Mouse (Mus musculus): Measurements from ENCODE around the gene Hoxd4. TPM values are rescaled to one million over a fixed set of nuclear protein-coding genes. Genes with fewer than 3 reads are reported as not detected.

The Hoxd4 gene
- polyA plus RNA-seq, 1 experiment = not detected

- Histone ChIP-seq H3ac (ENCODE audit: control insufficient read depth, insufficient read length) (no peak overlapping the region), H3K4me2 (ENCODE audit: low read depth) (no peak overlapping the region), H3K79me2 (ENCODE audit: control insufficient read depth, insufficient read depth) (no peaks in the 10 kb centered on the region), H3K4me3 (no peak overlapping the region), H3K36me3 (ENCODE audit: control insufficient read depth, insufficient read depth) (no peaks in the 10 kb centered on the region), H3K27me3 (ENCODE audit: control insufficient read depth, insufficient read depth, insufficient read length) (peaks cover 81% of the 10 kb centered on the region)
- TF ChIP-seq TCF12 (IDR thresholded peaks at IDR 0.05; ENCODE audit: insufficient read depth, poor library complexity, severe bottlenecking) (no peak), REST (IDR thresholded peaks at IDR 0.05; ENCODE audit: insufficient read depth, insufficient read length) (no peak), MAX (IDR thresholded peaks at IDR 0.05; ENCODE audit: low read depth) (no peak), POLR2AphosphoS2 (IDR thresholded peaks at IDR 0.05; ENCODE audit: insufficient read length, low read depth) (no peak), E2F4 (IDR thresholded peaks at IDR 0.05; ENCODE audit: insufficient read depth) (no peak), SRF (IDR thresholded peaks at IDR 0.05; ENCODE audit: control insufficient read depth, insufficient read length, low read depth) (no peak), MYOG (IDR thresholded peaks at IDR 0.05; ENCODE audit: control insufficient read depth in 1 of 3, insufficient read depth in 1 of 3, insufficient read length in 2 of 3, low read depth in 2 of 3) (no peak), CEBPB (IDR thresholded peaks at IDR 0.05; ENCODE audit: insufficient read depth, poor library complexity, severe bottlenecking) (no peak), POLR2A (IDR thresholded peaks at IDR 0.05; ENCODE audit: insufficient read length, low read depth) (no peak), USF1 (IDR thresholded peaks at IDR 0.05; ENCODE audit: low read depth) (no peak), TCF3 (IDR thresholded peaks at IDR 0.05; ENCODE audit: insufficient read length, low read depth) (no peak)
Observed at GRCm38 (mm10) chr2:74693432-74693827, 18.3 kb upstream of the Hoxd4 start.

- Histone ChIP-seq H3ac (ENCODE audit: control insufficient read depth, insufficient read length) (no peak overlapping the region), H3K4me2 (ENCODE audit: low read depth) (no peak overlapping the region), H3K4me3 (no peak overlapping the region), H3K36me3 (ENCODE audit: control insufficient read depth, insufficient read depth) (no peaks in the 10 kb centered on the region), H3K27me3 (ENCODE audit: control insufficient read depth, insufficient read depth, insufficient read length) (peaks cover 83% of the 10 kb centered on the region), H3K79me2 (ENCODE audit: control insufficient read depth, insufficient read depth) (no peaks in the 10 kb centered on the region)
- no peak for TF ChIP-seq MYOD1 (IDR thresholded peaks at IDR 0.05; ENCODE audit: control insufficient read depth in 1 of 3, insufficient read length in 2 of 3, low read depth in 2 of 3)
- no peak for TF ChIP-seq MAX (IDR thresholded peaks at IDR 0.05; ENCODE audit: low read depth)
- no peak for TF ChIP-seq TCF12 (IDR thresholded peaks at IDR 0.05; ENCODE audit: insufficient read depth, poor library complexity, severe bottlenecking)
- no peak for TF ChIP-seq MYOG (IDR thresholded peaks at IDR 0.05; ENCODE audit: control insufficient read depth in 1 of 3, insufficient read depth in 1 of 3, insufficient read length in 2 of 3, low read depth in 2 of 3)
- no peak for TF ChIP-seq TCF3 (IDR thresholded peaks at IDR 0.05; ENCODE audit: insufficient read length, low read depth)
- no peak for TF ChIP-seq USF1 (IDR thresholded peaks at IDR 0.05; ENCODE audit: low read depth)
- TF ChIP-seq POLR2AphosphoS2 (IDR thresholded peaks at IDR 0.05; ENCODE audit: insufficient read length, low read depth) = no peak
- TF ChIP-seq POLR2A (IDR thresholded peaks at IDR 0.05; ENCODE audit: insufficient read length, low read depth) = no peak
- no peak for TF ChIP-seq SRF (IDR thresholded peaks at IDR 0.05; ENCODE audit: control insufficient read depth, insufficient read length, low read depth)
- TF ChIP-seq CEBPB (IDR thresholded peaks at IDR 0.05; ENCODE audit: insufficient read depth, poor library complexity, severe bottlenecking) = no peak
- TF ChIP-seq REST (IDR thresholded peaks at IDR 0.05; ENCODE audit: insufficient read depth, insufficient read length) = no peak
- no peak for TF ChIP-seq E2F4 (IDR thresholded peaks at IDR 0.05; ENCODE audit: insufficient read depth)
Observed at GRCm38 (mm10) chr2:74694066-74694465, 17.7 kb upstream of the Hoxd4 start.

GRCm38 (mm10) chr2:74695383-74695782 lies 16.3 kb upstream of the Hoxd4 start:
- no peak overlapping the region for H3K4me3 ChIP-seq
- no peak overlapping the region for H3ac ChIP-seq (ENCODE audit: control insufficient read depth, insufficient read length)
- H3K79me2 ChIP-seq (ENCODE audit: control insufficient read depth, insufficient read depth) = no peaks in the 10 kb centered on the region
- no peak overlapping the region for H3K4me2 ChIP-seq (ENCODE audit: low read depth)
- no peaks in the 10 kb centered on the region for H3K36me3 ChIP-seq (ENCODE audit: control insufficient read depth, insufficient read depth)
- H3K27me3 ChIP-seq (ENCODE audit: control insufficient read depth, insufficient read depth, insufficient read length) = peaks cover 80% of the 10 kb centered on the region
- no peak for TF ChIP-seq TCF12 (IDR thresholded peaks at IDR 0.05; ENCODE audit: insufficient read depth, poor library complexity, severe bottlenecking)
- TF ChIP-seq POLR2A (IDR thresholded peaks at IDR 0.05; ENCODE audit: insufficient read length, low read depth) = no peak
- TF ChIP-seq MYOD1 (IDR thresholded peaks at IDR 0.05; ENCODE audit: control insufficient read depth in 1 of 3, insufficient read length in 2 of 3, low read depth in 2 of 3) = no peak
- TF ChIP-seq CEBPB (IDR thresholded peaks at IDR 0.05; ENCODE audit: insufficient read depth, poor library complexity, severe bottlenecking) = no peak
- no peak for TF ChIP-seq MYOG (IDR thresholded peaks at IDR 0.05; ENCODE audit: control insufficient read depth in 1 of 3, insufficient read depth in 1 of 3, insufficient read length in 2 of 3, low read depth in 2 of 3)
- TF ChIP-seq MAX (IDR thresholded peaks at IDR 0.05; ENCODE audit: low read depth) = no peak
- TF ChIP-seq USF1 (IDR thresholded peaks at IDR 0.05; ENCODE audit: low read depth) = no peak
- no peak for TF ChIP-seq POLR2AphosphoS2 (IDR thresholded peaks at IDR 0.05; ENCODE audit: insufficient read length, low read depth)
- no peak for TF ChIP-seq TCF3 (IDR thresholded peaks at IDR 0.05; ENCODE audit: insufficient read length, low read depth)
- TF ChIP-seq E2F4 (IDR thresholded peaks at IDR 0.05; ENCODE audit: insufficient read depth) = no peak
- no peak for TF ChIP-seq REST (IDR thresholded peaks at IDR 0.05; ENCODE audit: insufficient read depth, insufficient read length)

GRCm38 (mm10) chr2:74695813-74696430 lies 15.8 kb upstream of the Hoxd4 start:
- Histone ChIP-seq H3K36me3 (ENCODE audit: control insufficient read depth, insufficient read depth) (no peaks in the 10 kb centered on the region), H3K4me3 (no peak overlapping the region), H3ac (ENCODE audit: control insufficient read depth, insufficient read length) (no peak overlapping the region), H3K79me2 (ENCODE audit: control insufficient read depth, insufficient read depth) (no peaks in the 10 kb centered on the region), H3K4me2 (ENCODE audit: low read depth) (no peak overlapping the region), H3K27me3 (ENCODE audit: control insufficient read depth, insufficient read depth, insufficient read length) (peaks cover 83% of the 10 kb centered on the region)
- no peak for TF ChIP-seq E2F4 (IDR thresholded peaks at IDR 0.05; ENCODE audit: insufficient read depth)
- no peak for TF ChIP-seq TCF12 (IDR thresholded peaks at IDR 0.05; ENCODE audit: insufficient read depth, poor library complexity, severe bottlenecking)
- TF ChIP-seq MAX (IDR thresholded peaks at IDR 0.05; ENCODE audit: low read depth) = no peak
- no peak for TF ChIP-seq POLR2A (IDR thresholded peaks at IDR 0.05; ENCODE audit: insufficient read length, low read depth)
- no peak for TF ChIP-seq MYOD1 (IDR thresholded peaks at IDR 0.05; ENCODE audit: control insufficient read depth in 1 of 3, insufficient read length in 2 of 3, low read depth in 2 of 3)
- TF ChIP-seq MYOG (IDR thresholded peaks at IDR 0.05; ENCODE audit: control insufficient read depth in 1 of 3, insufficient read depth in 1 of 3, insufficient read length in 2 of 3, low read depth in 2 of 3) = no peak
- no peak for TF ChIP-seq SRF (IDR thresholded peaks at IDR 0.05; ENCODE audit: control insufficient read depth, insufficient read length, low read depth)
- no peak for TF ChIP-seq USF1 (IDR thresholded peaks at IDR 0.05; ENCODE audit: low read depth)

Data from myocyte (in vitro differentiated cells).